Comparison of ENCODE assay signal across 25 mouse cellular contexts in the genomic region with DNA sequence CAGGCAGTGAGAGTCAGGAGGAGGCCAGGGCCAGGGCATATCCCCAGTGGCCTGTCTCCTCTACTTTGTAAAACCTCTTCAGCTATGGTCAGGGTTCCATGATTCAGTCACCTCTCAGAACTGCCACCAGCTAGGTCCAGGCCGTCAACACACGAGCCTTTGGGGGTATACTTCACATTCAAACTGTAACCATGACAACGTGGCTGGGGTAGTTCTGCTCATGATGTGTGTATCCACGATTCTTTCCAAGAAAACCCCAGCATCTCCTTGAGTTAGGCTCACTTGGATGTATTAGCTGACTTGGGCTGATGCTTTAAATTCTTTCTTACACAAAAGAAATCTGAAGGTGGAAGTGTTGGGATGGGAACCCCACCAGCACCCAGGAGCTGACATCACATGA. TPM values are rescaled to one million over a fixed set of nuclear protein-coding genes. Genes with fewer than 3 reads are reported as not detected.
DNase-seq lines count a peak whose midpoint lies in the region; ATAC-seq lines count a peak whose summit lies in the region.
"Had no signal": no experiment of that assay in that cellular context is flagged by ENCODE, and none has a peak within 500 bp of the region (broad histone marks: within the 10 kb centered on the region; RNA-seq: fewer than 3 reads in every experiment).

No protein-coding gene starts in this region.

- H3K4me1 ChIP-seq in hindbrain, embryonic 10.5 days (replicated peaks), result peaks cover 46% of the 10 kb centered on the region
- H3K4me1 ChIP-seq in hindbrain, embryonic 11.5 days (replicated peaks; ENCODE audit: control insufficient read depth, insufficient read depth, low read length), result peaks cover 6% of the 10 kb centered on the region
- H3K4me1 ChIP-seq in midbrain, embryonic 14.5 days (ENCODE audit: control insufficient read depth, insufficient read depth, low read length), result peaks cover 15% of the 10 kb centered on the region
- peaks cover 37% of the 10 kb centered on the region for H3K4me1 ChIP-seq in midbrain, embryonic 10.5 days
- peaks cover 16% of the 10 kb centered on the region for H3K4me1 ChIP-seq in midbrain, embryonic 16.5 days (ENCODE audit: control insufficient read depth, insufficient read depth, low read length)
- H3K4me1 ChIP-seq in neural tube, embryonic 15.5 days, result peaks cover 12% of the 10 kb centered on the region

- no peak overlapping the region for H3K4me3 ChIP-seq in hindbrain, embryonic 10.5 days
- no peak overlapping the region for H3K4me3 ChIP-seq in hindbrain, embryonic 11.5 days (ENCODE audit: low read depth, low read length)
- no peak overlapping the region for H3K4me3 ChIP-seq in midbrain, embryonic 14.5 days (replicated peaks; ENCODE audit: low read depth, low read length)
- no peak overlapping the region for H3K4me3 ChIP-seq in midbrain, embryonic 10.5 days
- no peak overlapping the region for H3K4me3 ChIP-seq in midbrain, embryonic 16.5 days (ENCODE audit: low read depth, low read length)
- no peak overlapping the region for H3K4me3 ChIP-seq in neural tube, embryonic 15.5 days (replicated peaks)
- H3K4me3 ChIP-seq: embryonic facial prominence, embryonic 15.5 days; erythroblast, embryonic 14.5 days; forebrain, embryonic 15.5 days; heart, embryonic 10.5 days had no signal

- no peaks in the 10 kb centered on the region for H3K9me3 ChIP-seq in hindbrain, embryonic 10.5 days
- no peaks in the 10 kb centered on the region for H3K9me3 ChIP-seq in hindbrain, embryonic 11.5 days (ENCODE audit: control insufficient read depth, low read length)
- H3K9me3 ChIP-seq in midbrain, embryonic 14.5 days (ENCODE audit: control insufficient read depth, low read length), result no peaks in the 10 kb centered on the region
- no peaks in the 10 kb centered on the region for H3K9me3 ChIP-seq in midbrain, embryonic 10.5 days (replicated peaks)
- no peaks in the 10 kb centered on the region for H3K9me3 ChIP-seq in midbrain, embryonic 16.5 days (replicated peaks; ENCODE audit: control insufficient read depth, low read length, poor library complexity, severe bottlenecking)
- no peaks in the 10 kb centered on the region for H3K9me3 ChIP-seq in neural tube, embryonic 15.5 days (replicated peaks)
- H3K9me3 ChIP-seq: embryonic facial prominence, embryonic 15.5 days; forebrain, embryonic 15.5 days; heart, embryonic 10.5 days had no signal

- peak overlapping the region; percentile 12; the same call in 1 of the 2 replicates for H3K27ac ChIP-seq in hindbrain, embryonic 10.5 days
- H3K27ac ChIP-seq in hindbrain, embryonic 11.5 days (ENCODE audit: low read depth, low read length), result no peak overlapping the region
- no peak overlapping the region for H3K27ac ChIP-seq in midbrain, embryonic 14.5 days (replicated peaks; ENCODE audit: low read depth, low read length)
- no peak overlapping the region for H3K27ac ChIP-seq in midbrain, embryonic 10.5 days (replicated peaks)
- H3K27ac ChIP-seq in midbrain, embryonic 16.5 days (ENCODE audit: low read length), result peak overlapping the region; percentile 31
- no peak overlapping the region for H3K27ac ChIP-seq in neural tube, embryonic 15.5 days (replicated peaks)
- H3K27ac ChIP-seq: embryonic facial prominence, embryonic 15.5 days; forebrain, embryonic 15.5 days; heart, embryonic 10.5 days had no signal

- 58% methylated on average over 4 of the region's 4 CpGs for WGBS in hindbrain, embryonic 10.5 days
- WGBS in hindbrain, embryonic 11.5 days, result 51% methylated on average over 4 of the region's 4 CpGs
- 30% methylated on average over 4 of the region's 4 CpGs for WGBS in midbrain, embryonic 14.5 days
- 60% methylated on average over 4 of the region's 4 CpGs for WGBS in midbrain, embryonic 10.5 days
- 23% methylated on average over 4 of the region's 4 CpGs for WGBS in midbrain, embryonic 16.5 days
- 28% methylated on average over 4 of the region's 4 CpGs for WGBS in neural tube, embryonic 15.5 days

- H3K4me2 ChIP-seq in hindbrain, embryonic 11.5 days (replicated peaks; ENCODE audit: low read depth, low read length), result no peak overlapping the region
- H3K4me2 ChIP-seq in midbrain, embryonic 14.5 days (ENCODE audit: low read length), result no peak overlapping the region
- H3K4me2 ChIP-seq in midbrain, embryonic 16.5 days (ENCODE audit: low read length), result no peak overlapping the region
- no peak overlapping the region for H3K4me2 ChIP-seq in neural tube, embryonic 15.5 days
- H3K4me2 ChIP-seq: embryonic facial prominence, embryonic 15.5 days; forebrain, embryonic 15.5 days had no signal

- no peak for ATAC-seq in hindbrain, embryonic 11.5 days (ENCODE audit: low FRiP score)
- no peak for ATAC-seq in midbrain, embryonic 14.5 days (ENCODE audit: low FRiP score, low TSS enrichment)
- no peak for ATAC-seq in midbrain, embryonic 16.5 days
- no peak; the same call in 1 of the 2 replicates for ATAC-seq in neural tube, embryonic 15.5 days (ENCODE audit: low FRiP score)
- ATAC-seq: activated CD4-positive, CD25-positive, alpha-beta regulatory T cell, adult 4 months; forebrain, embryonic 15.5 days had no signal

- H3K9ac ChIP-seq in hindbrain, embryonic 11.5 days (ENCODE audit: low read depth, low read length), result no peak overlapping the region
- no peak overlapping the region for H3K9ac ChIP-seq in midbrain, embryonic 14.5 days (replicated peaks; ENCODE audit: low read length)
- H3K9ac ChIP-seq in midbrain, embryonic 16.5 days (ENCODE audit: low read depth, low read length), result no peak overlapping the region
- H3K9ac ChIP-seq in neural tube, embryonic 15.5 days (replicated peaks), result no peak overlapping the region
- H3K9ac ChIP-seq: embryonic facial prominence, embryonic 15.5 days; forebrain, embryonic 15.5 days had no signal

- H3K27me3 ChIP-seq in hindbrain, embryonic 10.5 days (ENCODE audit: insufficient read depth, poor library complexity, severe bottlenecking), result peaks cover 9% of the 10 kb centered on the region
- H3K27me3 ChIP-seq in hindbrain, embryonic 11.5 days (ENCODE audit: control insufficient read depth, insufficient read depth, low read length), result no peaks in the 10 kb centered on the region
- H3K27me3 ChIP-seq in midbrain, embryonic 14.5 days (ENCODE audit: control insufficient read depth, insufficient read depth, low read length), result no peaks in the 10 kb centered on the region
- peaks cover 34% of the 10 kb centered on the region for H3K27me3 ChIP-seq in midbrain, embryonic 10.5 days (ENCODE audit: low read depth, poor library complexity, severe bottlenecking)
- no peaks in the 10 kb centered on the region for H3K27me3 ChIP-seq in midbrain, embryonic 16.5 days (ENCODE audit: control insufficient read depth, insufficient read depth, low read depth, low read length)
- H3K27me3 ChIP-seq in neural tube, embryonic 15.5 days (replicated peaks), result no peaks in the 10 kb centered on the region
- H3K27me3 ChIP-seq: embryonic facial prominence, embryonic 15.5 days; forebrain, embryonic 15.5 days had no signal

- DNase-seq in hindbrain, embryonic 10.5 days (ENCODE audit: low spot score), result no peak
- DNase-seq in hindbrain, embryonic 11.5 days (ENCODE audit: low spot score), result no peak
- DNase-seq in midbrain, embryonic 14.5 days, result peak; percentile 62
- no peak for DNase-seq in midbrain, embryonic 10.5 days (ENCODE audit: low spot score)
- DNase-seq in spleen, postnatal 14 days (ENCODE audit: low spot score in 2 of 2), result no peak
- DNase-seq: adrenal gland, postnatal 14 days; cerebellum, adult 8-10 months; cerebellum, postnatal 14 days; embryo, embryonic 11 days; gastrocnemius, postnatal 10 days; heart, adult 18-20 months; heart, postnatal 10 days; heart, postnatal 4 days had no signal

- H3K36me3 ChIP-seq in hindbrain, embryonic 10.5 days, result no peaks in the 10 kb centered on the region
- H3K36me3 ChIP-seq in hindbrain, embryonic 11.5 days (ENCODE audit: control insufficient read depth, insufficient read depth, low read length), result no peaks in the 10 kb centered on the region
- no peaks in the 10 kb centered on the region for H3K36me3 ChIP-seq in midbrain, embryonic 14.5 days (ENCODE audit: control insufficient read depth, insufficient read depth, low read length)
- no peaks in the 10 kb centered on the region for H3K36me3 ChIP-seq in midbrain, embryonic 10.5 days
- H3K36me3 ChIP-seq in midbrain, embryonic 16.5 days (ENCODE audit: control insufficient read depth, insufficient read depth, low read length), result no peaks in the 10 kb centered on the region
- H3K36me3 ChIP-seq in neural tube, embryonic 15.5 days, result no peaks in the 10 kb centered on the region
- H3K36me3 ChIP-seq: embryonic facial prominence, embryonic 15.5 days; forebrain, embryonic 15.5 days; heart, embryonic 10.5 days had no signal

RNA-seq across cellular contexts. Expression of a gene that starts 9.9 kb away (rescaled TPM):
- polyA plus RNA-seq in hindbrain, embryonic 10.5 days (2016; fragmentation: Nextera tagmentation; extraction: Ambion mirVana), result 1.4 TPM in 2 replicates
- polyA plus RNA-seq in hindbrain, embryonic 11.5 days (2014; fragmentation: Nextera tagmentation; extraction: Ambion mirVana), result 1.2 and 2.1 TPM in 2 replicates
- polyA plus RNA-seq in midbrain, embryonic 14.5 days (2014; fragmentation: Nextera tagmentation; extraction: Ambion mirVana), result 0.09 and 0.11 TPM in 2 replicates
- 0.88 and 1.7 TPM in 2 replicates for polyA plus RNA-seq in midbrain, embryonic 10.5 days (2016; fragmentation: Nextera tagmentation; extraction: Ambion mirVana)
- polyA plus RNA-seq in midbrain, embryonic 16.5 days (2015; fragmentation: Nextera tagmentation; extraction: Ambion mirVana), result 0.04 TPM in 1 of 2 replicates, not detected in the other
- polyA plus RNA-seq in neural tube, embryonic 15.5 days (2015; fragmentation: Nextera tagmentation; extraction: Ambion mirVana), result 0.20 and 0.22 TPM in 2 replicates
- polyA plus RNA-seq: activated CD4-positive, CD25-positive, alpha-beta regulatory T cell, adult 4 months; erythroblast, embryonic 14.5 days; forebrain, embryonic 15.5 days had no signal

RNA-seq across cellular contexts. Expression of a gene that starts 27.3 kb away (rescaled TPM):
- polyA plus RNA-seq in hindbrain, embryonic 10.5 days (2016; fragmentation: Nextera tagmentation; extraction: Ambion mirVana), result not detected in 2 replicates
- not detected in 2 replicates for polyA plus RNA-seq in hindbrain, embryonic 11.5 days (2014; fragmentation: Nextera tagmentation; extraction: Ambion mirVana)
- not detected in 2 replicates for polyA plus RNA-seq in midbrain, embryonic 14.5 days (2014; fragmentation: Nextera tagmentation; extraction: Ambion mirVana)
- polyA plus RNA-seq in midbrain, embryonic 10.5 days (2016; fragmentation: Nextera tagmentation; extraction: Ambion mirVana), result not detected in 2 replicates
- not detected in 2 replicates for polyA plus RNA-seq in midbrain, embryonic 16.5 days (2015; fragmentation: Nextera tagmentation; extraction: Ambion mirVana)
- not detected in 2 replicates for polyA plus RNA-seq in neural tube, embryonic 15.5 days (2015; fragmentation: Nextera tagmentation; extraction: Ambion mirVana)
- polyA plus RNA-seq: activated CD4-positive, CD25-positive, alpha-beta regulatory T cell, adult 4 months; C2C12; embryonic facial prominence, embryonic 11.5 days; embryonic facial prominence, embryonic 15.5 days; erythroblast, embryonic 14.5 days; forebrain, embryonic 11.5 days; forebrain, embryonic 15.5 days; frontal cortex, adult 2 months; heart, embryonic 10.5 days; heart, embryonic 14.5 days had no signal

RNA-seq across cellular contexts. Expression of a gene that starts 40.0 kb away (rescaled TPM):
- 8.7 and 10.8 TPM in 2 replicates for polyA plus RNA-seq in hindbrain, embryonic 10.5 days (2016; fragmentation: Nextera tagmentation; extraction: Ambion mirVana)
- polyA plus RNA-seq in hindbrain, embryonic 11.5 days (2014; fragmentation: Nextera tagmentation; extraction: Ambion mirVana), result 4.8 and 5.5 TPM in 2 replicates
- 3.3 and 4.4 TPM in 2 replicates for polyA plus RNA-seq in midbrain, embryonic 14.5 days (2014; fragmentation: Nextera tagmentation; extraction: Ambion mirVana)
- 8.9 and 10.7 TPM in 2 replicates for polyA plus RNA-seq in midbrain, embryonic 10.5 days (2016; fragmentation: Nextera tagmentation; extraction: Ambion mirVana)
- polyA plus RNA-seq in midbrain, embryonic 16.5 days (2015; fragmentation: Nextera tagmentation; extraction: Ambion mirVana), result 8.0 and 10.6 TPM in 2 replicates
- 9.5 and 12.6 TPM in 2 replicates for polyA plus RNA-seq in neural tube, embryonic 15.5 days (2015; fragmentation: Nextera tagmentation; extraction: Ambion mirVana)
- polyA plus RNA-seq: erythroblast, embryonic 14.5 days had no signal

RNA-seq across cellular contexts. Expression of a gene that starts 41.1 kb away (rescaled TPM):
- polyA plus RNA-seq in hindbrain, embryonic 10.5 days (2016; fragmentation: Nextera tagmentation; extraction: Ambion mirVana), result not detected in 2 replicates
- polyA plus RNA-seq in hindbrain, embryonic 11.5 days (2014; fragmentation: Nextera tagmentation; extraction: Ambion mirVana), result not detected in 2 replicates
- polyA plus RNA-seq in midbrain, embryonic 14.5 days (2014; fragmentation: Nextera tagmentation; extraction: Ambion mirVana), result not detected in 2 replicates
- polyA plus RNA-seq in midbrain, embryonic 10.5 days (2016; fragmentation: Nextera tagmentation; extraction: Ambion mirVana), result not detected in 2 replicates
- polyA plus RNA-seq in midbrain, embryonic 16.5 days (2015; fragmentation: Nextera tagmentation; extraction: Ambion mirVana), result not detected in 2 replicates
- polyA plus RNA-seq in neural tube, embryonic 15.5 days (2015; fragmentation: Nextera tagmentation; extraction: Ambion mirVana), result 0.14 TPM in 1 of 2 replicates, not detected in the other
- polyA plus RNA-seq: activated CD4-positive, CD25-positive, alpha-beta regulatory T cell, adult 4 months; C2C12; embryonic facial prominence, embryonic 11.5 days; embryonic facial prominence, embryonic 15.5 days; erythroblast, embryonic 14.5 days; forebrain, embryonic 11.5 days; forebrain, embryonic 15.5 days; frontal cortex, adult 2 months; heart, embryonic 10.5 days; heart, embryonic 14.5 days had no signal

Comparison
In these comparisons a context has a peak if more than half of its experiments do, and no peak if none do; other contexts are left out.
1. H3K27ac ChIP-seq: peak in hindbrain, embryonic 10.5 days (single experiment) and midbrain, embryonic 16.5 days (single experiment); none in hindbrain, embryonic 11.5 days (single experiment), midbrain, embryonic 14.5 days (single experiment), midbrain, embryonic 10.5 days (single experiment) and neural tube, embryonic 15.5 days (single experiment).